Mouse (Mus musculus) heart, embryonic 13.5 days (tissue): ENCODE results near the gene Bcl7a. TPM values are rescaled to one million over a fixed set of nuclear protein-coding genes. Genes with fewer than 3 reads are reported as not detected.

Experiments
- ATAC-seq: fragments of 200-750 bp; cut with Nextera tagmentation; 2 replicates; pipeline ENCODE4 v1.8.0; 2017; ENCODE audit warnings: moderate TSS enrichment; ENCODE audit not compliant: insufficient number of reproducible peaks, low FRiP score, low TSS enrichment; ENCODE audit errors: extremely low read depth
- H3K27ac ChIP-seq: fragments of 300-500 bp; sonication (generic); replicated peaks from 2 replicates; pipeline ENCODE4 v1.5.1; 2015; ENCODE audit warnings: moderate library complexity, mild to moderate bottlenecking, inconsistent platforms
- H3K27me3 ChIP-seq: fragments of 300-500 bp; sonication (generic); replicated peaks from 2 replicates; pipeline ENCODE4 v1.6.1; 2015; ENCODE audit warnings: mild to moderate bottlenecking, inconsistent platforms
- H3K36me3 ChIP-seq: fragments of 300-500 bp; sonication (generic); 2 replicates; pipeline ENCODE4 v1.6.1; 2015; ENCODE audit warnings: mild to moderate bottlenecking, inconsistent platforms
- H3K4me1 ChIP-seq: fragments of 300-500 bp; sonication (generic); 2 replicates; pipeline ENCODE4 v1.6.1; 2015; ENCODE audit warnings: inconsistent platforms
- H3K4me2 ChIP-seq: fragments of 300-500 bp; sonication (generic); 2 replicates; pipeline ENCODE4 v1.6.1; 2015; ENCODE audit warnings: inconsistent platforms, mild to moderate bottlenecking, moderate library complexity
- H3K4me3 ChIP-seq: fragments of 300-500 bp; sonication (generic); 2 replicates; pipeline ENCODE4 v1.5.1; 2015; ENCODE audit warnings: moderate library complexity, mild to moderate bottlenecking, inconsistent platforms
- H3K9ac ChIP-seq: fragments of 300-500 bp; sonication (generic); 2 replicates; pipeline ENCODE4 v1.6.1; 2015; ENCODE audit warnings: inconsistent platforms, mild to moderate bottlenecking, moderate library complexity
- H3K9me3 ChIP-seq: fragments of 300-500 bp; sonication (generic); 2 replicates; pipeline ENCODE4 v1.6.1; 2016; ENCODE audit warnings: inconsistent platforms
- WGBS: fragments of 180-500 bp; shearing (Covaris S2); methylation state at CpG from one replicate; pipeline ENCODE4 v1.1.7; 2015; ENCODE audit warnings: mixed read lengths; 5-methylcytosine and 5-hydroxymethylcytosine counted together
- polyA plus RNA-seq: library from polyadenylated mRNA; unstranded; fragments of >200 nt; fragmentation: Nextera tagmentation; extraction: Ambion mirVana; gene quantifications from 2 replicates; pipeline ENCODE4 v1.2.1, GENCODE M21; 2015

Bcl7a gene
- polyA plus RNA-seq, 1 experiment from 2014 or later, result 13.5 TPM

GRCm38 (mm10) chr5:123310221-123310620 is 33.4 kb upstream of the Bcl7a start:
- Histone ChIP-seq H3K9ac (no peak overlapping the region; the same call in 1 of the 2 replicates), H3K27ac (no peak overlapping the region)
- WGBS, result 51% methylated on average over 7 of the region's 7 CpGs

DNA sequence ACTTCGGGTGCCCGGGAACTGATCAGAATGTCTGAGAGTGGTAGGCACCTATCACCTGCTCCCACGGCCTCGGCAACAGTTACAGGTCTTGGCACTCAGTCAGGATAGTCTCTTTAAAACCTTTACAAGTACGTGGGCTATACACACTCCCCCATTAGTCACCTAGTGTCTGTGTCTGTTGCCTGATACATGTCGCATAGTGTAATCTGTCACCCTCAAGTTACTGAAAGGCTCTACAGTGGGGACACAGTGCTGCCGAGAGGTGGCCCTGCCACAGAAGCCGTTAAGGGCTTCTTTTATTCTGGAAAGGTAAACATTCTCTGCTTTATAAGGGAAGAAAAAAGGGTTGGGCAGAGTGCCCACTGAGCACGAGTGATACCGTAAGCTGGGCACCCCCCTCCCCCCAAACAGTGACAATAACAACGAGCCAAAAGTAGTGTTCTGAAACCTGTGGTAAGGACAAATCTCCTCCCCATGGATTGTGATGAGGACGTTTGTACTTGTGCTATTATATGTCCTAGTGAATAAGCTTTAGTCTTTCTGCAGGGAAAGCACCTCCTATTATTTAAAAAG is 30.5 kb upstream of the Bcl7a start:
- 35% methylated on average over 12 of the region's 12 CpGs for WGBS

More at GRCm38 (mm10) chr5:123310221-123310620, 33.4 kb upstream of the Bcl7a start:
- 0 out of 2 replicates have a peak, but pooled peaks cover 3% of the 10 kb centered on the region for H3K27me3 ChIP-seq
- H3K9me3 ChIP-seq, result 0 out of 2 replicates have a peak, but pooled peaks cover 3% of the 10 kb centered on the region
- no peak overlapping the region for H3K4me3 ChIP-seq
- no peaks in the 10 kb centered on the region for H3K36me3 ChIP-seq
- no peak for ATAC-seq
- peaks cover 34% of the 10 kb centered on the region for H3K4me1 ChIP-seq
- H3K4me2 ChIP-seq, result no peak overlapping the region

DNA sequence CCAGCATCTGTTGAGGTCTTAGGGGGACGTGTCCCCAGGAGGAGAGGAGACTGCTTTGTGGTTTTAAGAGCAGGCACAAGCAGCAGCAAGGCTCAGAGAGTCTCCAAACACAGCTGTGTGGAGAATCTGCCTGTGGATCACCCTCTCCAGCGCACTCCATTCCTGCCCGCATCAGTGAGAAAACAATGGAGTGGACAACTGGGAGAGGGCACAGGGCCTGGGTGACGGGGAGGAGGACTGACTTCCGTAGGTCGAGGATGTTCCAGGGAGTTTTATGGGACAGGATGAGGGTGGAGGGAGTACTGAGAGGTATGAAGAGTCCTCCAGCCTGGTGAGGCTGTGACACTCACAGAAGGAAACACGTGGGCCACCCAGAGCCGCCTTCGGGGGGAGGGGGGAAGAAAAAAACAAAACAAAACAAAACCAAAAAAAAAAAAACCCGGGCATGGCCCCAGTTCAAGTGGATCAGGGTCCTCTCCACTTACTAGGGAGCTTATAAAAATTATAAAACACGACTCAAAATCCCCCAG is 29.7 kb upstream of the Bcl7a start:
- WGBS, result 59% methylated on average over 11 of the region's 11 CpGs
- 0 out of 2 replicates have a peak overlapping the region, but pooled peaks have one; percentile 15 for H3K27ac ChIP-seq
- H3K4me1 ChIP-seq, result peaks cover 48% of the 10 kb centered on the region
- ATAC-seq, result no peak
- H3K9ac ChIP-seq, result no peak overlapping the region
- H3K36me3 ChIP-seq, result no peaks in the 10 kb centered on the region
- no peak overlapping the region for H3K4me3 ChIP-seq
- no peaks in the 10 kb centered on the region for H3K27me3 ChIP-seq
- H3K9me3 ChIP-seq, result 0 out of 2 replicates have a peak, but pooled peaks cover 3% of the 10 kb centered on the region
- no peak overlapping the region for H3K4me2 ChIP-seq

More for the DNA sequence above, 30.5 kb upstream of the Bcl7a start:
- 0 out of 2 replicates have a peak, but pooled peaks cover 3% of the 10 kb centered on the region for H3K9me3 ChIP-seq
- H3K27ac ChIP-seq, result peak overlapping the region; percentile 70
- no peaks in the 10 kb centered on the region for H3K36me3 ChIP-seq
- peaks cover 43% of the 10 kb centered on the region for H3K4me1 ChIP-seq
- ATAC-seq, result no peak; the same call in 1 of the 2 replicates
- peak overlapping the region; percentile 25 for H3K4me2 ChIP-seq
- no peak overlapping the region for H3K4me3 ChIP-seq
- 0 out of 2 replicates have a peak overlapping the region, but pooled peaks have one; percentile 5 for H3K9ac ChIP-seq
- no peaks in the 10 kb centered on the region for H3K27me3 ChIP-seq

GRCm38 (mm10) chr5:123315219-123315866 is 28.3 kb upstream of the Bcl7a start:
- no peak overlapping the region for H3K4me2 ChIP-seq
- no peak overlapping the region for H3K27ac ChIP-seq
- no peaks in the 10 kb centered on the region for H3K36me3 ChIP-seq
- H3K9ac ChIP-seq, result 0 out of 2 replicates have a peak overlapping the region, but pooled peaks have one; percentile 4
- H3K4me3 ChIP-seq, result no peak overlapping the region
- no peaks in the 10 kb centered on the region for H3K27me3 ChIP-seq
- 50% methylated on average over 10 of the region's 10 CpGs for WGBS
- peaks cover 6% of the 10 kb centered on the region; the same call in 1 of the 2 replicates for H3K9me3 ChIP-seq
- no peak for ATAC-seq
- H3K4me1 ChIP-seq, result peaks cover 43% of the 10 kb centered on the region

DNA sequence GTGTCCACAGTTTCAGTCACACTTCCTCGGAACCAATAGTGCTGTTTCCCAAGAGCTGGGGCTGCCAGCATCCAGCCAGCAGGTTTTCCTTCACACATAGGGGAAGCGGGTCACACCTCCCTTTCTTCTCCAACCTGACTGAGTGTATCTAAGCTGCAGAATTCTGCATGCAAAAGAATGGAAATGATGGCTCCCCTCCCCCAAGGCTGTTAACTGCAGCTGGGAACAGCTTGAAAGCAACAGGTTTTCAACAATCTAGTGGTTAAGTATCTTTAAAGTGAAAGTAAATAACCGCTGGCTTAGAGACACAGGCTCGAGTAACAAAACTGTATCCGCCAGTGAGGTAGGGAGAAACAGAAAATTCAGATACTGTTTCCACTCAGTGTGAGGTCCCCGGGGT is 25.6 kb upstream of the Bcl7a start:
- H3K9ac ChIP-seq, result peak overlapping the region; percentile 71

GRCm38 (mm10) chr5:123320136-123320535 is 23.5 kb upstream of the Bcl7a start:
- Histone ChIP-seq H3K4me3 (no peak overlapping the region), H3K9ac (no peak overlapping the region), H3K27ac (no peak overlapping the region), H3K27me3 (no peaks in the 10 kb centered on the region), H3K4me2 (no peak overlapping the region), H3K9me3 (peaks cover 3% of the 10 kb centered on the region; the same call in 1 of the 2 replicates), H3K4me1 (peaks cover 15% of the 10 kb centered on the region), H3K36me3 (no peaks in the 10 kb centered on the region)
- no peak for ATAC-seq
- 95% methylated on average over 3 of the region's 3 CpGs for WGBS

More for the DNA sequence above, 25.6 kb upstream of the Bcl7a start:
- no peak for ATAC-seq
- Histone ChIP-seq H3K36me3 (no peaks in the 10 kb centered on the region), H3K9me3 (peaks cover 3% of the 10 kb centered on the region; the same call in 1 of the 2 replicates), H3K27me3 (no peaks in the 10 kb centered on the region), H3K4me1 (peaks cover 27% of the 10 kb centered on the region), H3K4me3 (peak overlapping the region; percentile 47), H3K4me2 (peak overlapping the region; percentile 66), H3K27ac (0 out of 2 replicates have a peak overlapping the region, but pooled peaks have one; percentile 18)
- 15% methylated on average over 6 of the region's 6 CpGs for WGBS

DNA sequence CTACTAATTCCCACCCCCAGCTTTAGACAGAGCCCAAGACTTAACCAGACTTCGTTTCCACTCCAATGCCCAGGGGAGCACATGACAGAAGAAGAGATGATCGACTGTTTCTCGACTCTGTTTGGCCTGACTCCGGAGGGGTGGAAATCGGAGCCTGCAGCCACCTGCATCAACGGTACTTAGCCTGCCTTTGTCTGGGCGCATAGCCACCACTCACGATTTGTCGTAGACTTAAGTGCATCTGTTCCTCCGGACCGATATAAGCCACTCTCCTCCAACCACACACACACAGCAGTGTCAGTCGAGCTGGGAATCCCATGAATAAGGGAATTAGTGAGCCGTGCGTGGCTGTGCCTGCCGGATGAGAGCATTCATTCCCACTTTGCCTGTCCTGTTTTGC is 19.4 kb upstream of the Bcl7a start:
- no peak overlapping the region for H3K4me2 ChIP-seq
- peaks cover 5% of the 10 kb centered on the region; the same call in 1 of the 2 replicates for H3K4me1 ChIP-seq
- WGBS, result 42% methylated on average over 15 of the region's 15 CpGs
- no peak overlapping the region for H3K27ac ChIP-seq
- peaks cover 3% of the 10 kb centered on the region; the same call in 1 of the 2 replicates for H3K9me3 ChIP-seq
- no peak overlapping the region for H3K9ac ChIP-seq
- no peak for ATAC-seq
- H3K36me3 ChIP-seq, result no peaks in the 10 kb centered on the region
- no peak overlapping the region for H3K4me3 ChIP-seq
- H3K27me3 ChIP-seq, result no peaks in the 10 kb centered on the region

DNA sequence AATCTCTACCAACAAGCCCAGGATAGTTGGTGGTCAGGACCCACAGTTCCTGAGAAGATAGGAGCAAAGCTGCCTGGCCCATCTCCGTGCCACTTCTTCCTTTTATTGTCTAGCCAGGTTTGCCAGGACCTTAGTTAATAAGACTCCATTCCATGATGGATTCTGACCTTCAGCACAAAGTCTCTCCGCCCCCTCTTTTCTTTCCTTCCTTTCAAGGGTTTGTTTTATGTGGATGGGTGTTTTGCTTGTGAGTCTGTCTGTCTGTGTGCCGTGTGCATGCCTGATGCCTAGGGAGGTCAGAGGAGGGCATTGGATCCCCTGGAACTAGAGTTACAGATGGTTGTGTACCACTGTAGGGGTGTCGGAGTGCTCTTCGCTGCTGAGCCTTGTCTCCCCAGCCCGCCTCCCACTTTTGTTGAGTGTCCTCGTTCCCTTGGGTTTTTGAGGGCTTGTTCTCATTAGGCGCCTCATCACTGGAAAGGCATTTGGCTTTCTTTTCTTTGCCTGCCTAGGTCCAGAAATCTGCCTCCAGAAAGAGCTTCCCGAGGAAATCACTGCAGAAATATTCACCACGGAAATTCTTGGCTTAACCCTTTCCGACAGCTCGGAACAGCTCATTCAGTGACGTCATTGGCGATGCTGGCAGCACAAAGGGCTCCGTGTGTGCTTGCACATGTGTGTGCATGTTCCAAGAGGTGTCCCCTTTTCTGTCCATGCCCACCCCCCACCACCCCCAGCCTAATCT is 17.5 kb upstream of the Bcl7a start:
- Histone ChIP-seq H3K27me3 (no peaks in the 10 kb centered on the region), H3K4me3 (no peak overlapping the region), H3K9ac (no peak overlapping the region), H3K27ac (peak overlapping the region; percentile 21; the same call in 1 of the 2 replicates), H3K36me3 (no peaks in the 10 kb centered on the region), H3K9me3 (no peaks in the 10 kb centered on the region), H3K4me2 (no peak overlapping the region), H3K4me1 (peaks cover 5% of the 10 kb centered on the region; the same call in 1 of the 2 replicates)
- WGBS, result 67% methylated on average over 15 of the region's 15 CpGs
- no peak for ATAC-seq

DNA sequence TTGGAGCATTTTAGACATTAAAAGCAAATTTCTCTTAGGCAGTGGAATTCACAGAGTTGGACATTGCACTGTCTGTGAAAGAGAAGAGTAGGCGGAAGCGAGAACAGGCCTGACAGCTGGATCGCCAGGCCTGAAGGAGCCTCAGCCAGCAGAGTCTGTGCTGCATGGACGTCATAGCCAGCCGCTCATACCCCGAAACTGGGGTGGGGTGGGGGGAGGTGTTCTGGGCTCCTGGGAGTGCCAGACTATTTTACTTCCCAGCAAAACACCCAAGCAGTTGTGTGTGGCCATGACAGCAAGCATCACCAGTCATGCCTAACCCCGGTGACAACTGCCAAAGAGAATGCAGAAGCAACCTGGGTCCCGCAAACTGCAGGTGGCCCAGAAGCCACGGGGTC is 16.9 kb upstream of the Bcl7a start:
- 74% methylated on average over 9 of the region's 9 CpGs for WGBS
- ATAC-seq, result no peak
- H3K27me3 ChIP-seq, result no peaks in the 10 kb centered on the region
- H3K4me1 ChIP-seq, result peaks cover 5% of the 10 kb centered on the region; the same call in 1 of the 2 replicates
- no peaks in the 10 kb centered on the region for H3K36me3 ChIP-seq
- H3K4me3 ChIP-seq, result no peak overlapping the region
- H3K9me3 ChIP-seq, result no peaks in the 10 kb centered on the region
- peak overlapping the region; percentile 21; the same call in 1 of the 2 replicates for H3K27ac ChIP-seq
- no peak overlapping the region for H3K4me2 ChIP-seq
- H3K9ac ChIP-seq, result no peak overlapping the region

DNA sequence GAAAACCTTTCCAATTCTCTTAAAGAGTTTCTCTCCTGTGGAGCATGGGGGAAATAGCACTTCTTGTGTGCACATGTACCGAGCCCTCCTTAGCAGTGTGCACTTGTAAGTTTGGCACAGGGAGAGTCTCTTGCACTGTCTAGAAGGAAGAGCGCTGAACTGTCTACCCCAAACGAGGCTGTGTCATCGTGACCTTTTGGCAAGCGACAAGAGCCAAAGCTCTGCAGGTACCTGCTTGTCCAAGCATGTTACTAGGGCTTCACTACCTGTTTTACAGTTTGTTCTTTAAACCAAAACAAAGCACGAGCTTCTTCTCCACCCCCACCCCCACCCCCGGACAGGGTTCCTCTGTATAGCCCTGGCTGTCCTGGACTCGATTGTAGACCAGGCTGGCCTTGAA is 15.9 kb upstream of the Bcl7a start:
- no peak overlapping the region for H3K27ac ChIP-seq
- WGBS, result 80% methylated on average over 8 of the region's 8 CpGs
- H3K4me1 ChIP-seq, result peaks cover 5% of the 10 kb centered on the region; the same call in 1 of the 2 replicates
- H3K4me3 ChIP-seq, result no peak overlapping the region
- ATAC-seq, result no peak
- no peak overlapping the region for H3K9ac ChIP-seq
- H3K9me3 ChIP-seq, result no peaks in the 10 kb centered on the region
- H3K36me3 ChIP-seq, result no peaks in the 10 kb centered on the region
- no peak overlapping the region for H3K4me2 ChIP-seq
- no peaks in the 10 kb centered on the region for H3K27me3 ChIP-seq

DNA sequence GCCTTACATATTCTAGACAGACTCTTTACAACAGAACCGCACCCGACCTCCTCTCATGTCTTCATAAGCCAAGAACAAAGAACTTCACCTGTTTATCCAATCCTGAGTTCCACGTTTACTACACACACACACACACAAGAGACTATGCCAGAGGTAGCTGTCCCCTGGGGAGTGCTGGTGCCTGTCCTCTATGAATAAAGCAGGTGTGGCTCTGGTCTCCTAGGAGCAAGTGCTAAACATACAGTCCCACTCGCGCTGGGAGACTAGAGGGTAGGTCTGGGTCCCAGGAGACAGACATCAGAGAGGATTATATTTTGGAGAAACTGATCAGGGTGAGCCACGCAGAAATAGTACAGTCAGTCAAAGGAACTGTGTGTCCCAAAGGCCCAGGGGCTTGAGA is 10.1 kb upstream of the Bcl7a start:
- WGBS, result 82% methylated on average over 6 of the region's 6 CpGs
- no peak overlapping the region for H3K27ac ChIP-seq

More for the DNA sequence above, 10.1 kb upstream of the Bcl7a start:
- Histone ChIP-seq H3K9ac (no peak overlapping the region), H3K4me2 (no peak overlapping the region), H3K27me3 (no peaks in the 10 kb centered on the region), H3K4me1 (no peaks in the 10 kb centered on the region), H3K4me3 (no peak overlapping the region), H3K9me3 (no peaks in the 10 kb centered on the region), H3K36me3 (no peaks in the 10 kb centered on the region)
- ATAC-seq, result no peak
